Mouse (Mus musculus) ovary, postnatal 10 days (tissue): Measurements from ENCODE around the gene Ntrk2.
A peak's percentile ranks its signal among the peaks of the same experiment; 100 is the strongest.

ENCODE experiments used
- DNase-seq: peaks from one replicate; pipeline ENCODE4 v3.0.0; 2022; ENCODE audit warnings: low spot score

Gene Ntrk2

GRCm38 (mm10) chr13:58806397-58806892 lies at the start of gene Ntrk2:
Gene Ntrk2 (plus strand): TSS chr13:58806569.
- DNase-seq = peak; percentile 66

- DNase-seq = no peak
These were observed 45.3 kb upstream of the Ntrk2 start for GRCm38 (mm10) chr13:58761003-58761630.

- DNase-seq = no peak
These were observed 38.1 kb upstream of the Ntrk2 start for GRCm38 (mm10) chr13:58768258-58768657.

GRCm38 (mm10) chr13:58769438-58769837 lies 36.9 kb upstream of the Ntrk2 start:
- no peak for DNase-seq

GRCm38 (mm10) chr13:58779261-58779660 lies 27.1 kb upstream of the Ntrk2 start:
- DNase-seq = no peak

- no peak for DNase-seq
These were observed 19.9 kb upstream of the Ntrk2 start for GRCm38 (mm10) chr13:58786476-58786875.

GRCm38 (mm10) chr13:58790741-58791140 lies 15.6 kb upstream of the Ntrk2 start:
- no peak for DNase-seq

GRCm38 (mm10) chr13:58797386-58797785 lies 9.0 kb upstream of the Ntrk2 start:
- no peak for DNase-seq

GRCm38 (mm10) chr13:58801291-58801690 lies 5.1 kb upstream of the Ntrk2 start:
- DNase-seq = no peak

GRCm38 (mm10) chr13:58803882-58804281 lies 2.5 kb upstream of the Ntrk2 start:
- DNase-seq = no peak

- DNase-seq = no peak
These were observed 536 bp upstream of the Ntrk2 start for GRCm38 (mm10) chr13:58805833-58806232.

- peak; percentile 9 for DNase-seq
These were observed 693 bp downstream of the Ntrk2 start for GRCm38 (mm10) chr13:58806896-58807628.

GRCm38 (mm10) chr13:58807629-58808363 lies 1.4 kb downstream of the Ntrk2 start:
- DNase-seq = peak; percentile 30

GRCm38 (mm10) chr13:58808381-58808821 lies 2.0 kb downstream of the Ntrk2 start:
- peak; percentile 15 for DNase-seq

- no peak for DNase-seq
These were observed 3.6 kb downstream of the Ntrk2 start for GRCm38 (mm10) chr13:58809930-58810329.

- no peak for DNase-seq
These were observed 18.4 kb downstream of the Ntrk2 start for GRCm38 (mm10) chr13:58824752-58825151.

GRCm38 (mm10) chr13:58826356-58827197 lies 20.2 kb downstream of the Ntrk2 start:
- no peak for DNase-seq

- no peak for DNase-seq
These were observed 25.6 kb downstream of the Ntrk2 start for GRCm38 (mm10) chr13:58831999-58832398.

- no peak for DNase-seq
These were observed 28.4 kb downstream of the Ntrk2 start for GRCm38 (mm10) chr13:58834726-58835125.

- DNase-seq = no peak
These were observed 30.5 kb downstream of the Ntrk2 start for GRCm38 (mm10) chr13:58836891-58837290.

GRCm38 (mm10) chr13:58838110-58838509 lies 31.7 kb downstream of the Ntrk2 start:
- no peak for DNase-seq
